Mouse (Mus musculus) inflammation-experienced regulatory T-cells, adult 6 months (primary cell): Measurements from ENCODE around the gene Batf2. TPM values are rescaled to one million over a fixed set of nuclear protein-coding genes. Genes with fewer than 3 reads are reported as not detected.

Source experiments
- polyA plus RNA-seq, 3 experiments: library from polyadenylated mRNA; unstranded; fragments of 100-300 nt; shearing (Covaris generic); gene quantifications; one replicate each; pipeline ENCODE4 v1.2.1; 2017

Gene Batf2
- polyA plus RNA-seq, 3 experiments from 2014 or later = not detected

Other genes starting within 250 kb of the Batf2 start
- gene Tigd3, start 246.8 kb upstream of the Batf2 start, polyA plus RNA-seq = 1 to 10 TPM in 1 of 3 experiments, under 1 TPM in 2; 0.36 to 1.1 (median 0.66) TPM
- gene Dpf2, start 228.0 kb upstream of the Batf2 start, polyA plus RNA-seq = 100 to 1,000 TPM; 157 to 198 (median 189) TPM
- gene Cdc42ep2, start 216.2 kb upstream of the Batf2 start, polyA plus RNA-seq = under 1 TPM in 2 of 3 experiments, not detected in 1; 0.32 to 0.52 TPM
- gene Pola2, start 176.8 kb upstream of the Batf2 start, polyA plus RNA-seq = 10 to 100 TPM; 14.2 to 20.4 (median 14.7) TPM
- not detected for gene Slc22a20, start 154.8 kb upstream of the Batf2 start, polyA plus RNA-seq
- gene Capn1, start 125.1 kb upstream of the Batf2 start, polyA plus RNA-seq = 10 to 100 TPM; 41.9 to 48.2 (median 44.7) TPM
- 10 to 100 TPM; 12.6 to 16.5 (median 16.2) TPM for gene Syvn1, start 94.4 kb upstream of the Batf2 start, polyA plus RNA-seq
- gene Mrpl49, start 83.2 kb upstream of the Batf2 start, polyA plus RNA-seq = 10 to 100 TPM; 36.6 to 40.3 (median 36.7) TPM
- gene Fau, start 83.1 kb upstream of the Batf2 start, polyA plus RNA-seq = 1,000 to 10,000 TPM; 1,798 to 3,866 (median 2,409) TPM
- gene Znhit2, start 79.8 kb upstream of the Batf2 start, polyA plus RNA-seq = 10 to 100 TPM in 1 of 3 experiments, 1 to 10 TPM in 2; 5.6 to 11.5 (median 9.4) TPM
- gene Tm7sf2, start 72.6 kb upstream of the Batf2 start, polyA plus RNA-seq = 1 to 10 TPM; 5.6 to 7.2 (median 6.9) TPM
- 10 to 100 TPM; 29.3 to 35.6 (median 31.5) TPM for gene Vps51, start 63.8 kb upstream of the Batf2 start, polyA plus RNA-seq
- not detected for gene Tmem262, start 61.0 kb upstream of the Batf2 start, polyA plus RNA-seq
- 1 to 10 TPM in 1 of 3 experiments, under 1 TPM in 1, not detected in 1; 0.77 to 1.1 TPM for gene Gm28374, start 58.7 kb upstream of the Batf2 start, polyA plus RNA-seq
- 10 to 100 TPM; 32.0 to 47.2 (median 36.9) TPM for gene Zfpl1, start 56.0 kb upstream of the Batf2 start, polyA plus RNA-seq
- 10 to 100 TPM in 1 of 3 experiments, 1 to 10 TPM in 2; 2.4 to 24.7 (median 4.4) TPM for gene Cdca5, start 56.0 kb upstream of the Batf2 start, polyA plus RNA-seq
- under 1 TPM in 1 of 3 experiments, not detected in 2; 0.48 TPM for gene AC131692.1, start 46.6 kb upstream of the Batf2 start, polyA plus RNA-seq
- gene Naaladl1, start 35.2 kb upstream of the Batf2 start, polyA plus RNA-seq = under 1 TPM in 1 of 3 experiments, not detected in 2; 0.33 TPM
- 1 to 10 TPM; 1.4 to 4.4 (median 3.3) TPM for gene Sac3d1, start 22.3 kb upstream of the Batf2 start, polyA plus RNA-seq
- 10 to 100 TPM; 17.2 to 21.8 (median 20.4) TPM for gene Snx15, start 12.7 kb upstream of the Batf2 start, polyA plus RNA-seq
- gene Arl2, start 565 bp downstream of the Batf2 start, polyA plus RNA-seq = 10 to 100 TPM; 14.3 to 31.0 (median 21.9) TPM
- gene Majin, start 43.4 kb downstream of the Batf2 start, polyA plus RNA-seq = under 1 TPM in 2 of 3 experiments, not detected in 1; 0.55 to 0.79 TPM
- not detected for gene Gpha2, start 85.4 kb downstream of the Batf2 start, polyA plus RNA-seq
- 1 to 10 TPM; 1.7 to 3.3 (median 2.2) TPM for gene Ppp2r5b, start 94.9 kb downstream of the Batf2 start, polyA plus RNA-seq
- gene Atg2a, start 100.7 kb downstream of the Batf2 start, polyA plus RNA-seq = 10 to 100 TPM in 2 of 3 experiments, 1 to 10 TPM in 1; 8.1 to 12.6 (median 11.5) TPM
- 10 to 100 TPM; 10.8 to 36.2 (median 11.4) TPM for gene Ehd1, start 135.7 kb downstream of the Batf2 start, polyA plus RNA-seq
- under 1 TPM; 0.15 to 0.36 (median 0.26) TPM for gene Cdc42bpg, start 165.5 kb downstream of the Batf2 start, polyA plus RNA-seq
- gene Men1, start 194.0 kb downstream of the Batf2 start, polyA plus RNA-seq = 10 to 100 TPM; 15.8 to 18.7 (median 16.3) TPM
- gene Map4k2, start 200.2 kb downstream of the Batf2 start, polyA plus RNA-seq = 100 to 1,000 TPM in 1 of 3 experiments, 10 to 100 TPM in 2; 68.4 to 105 (median 88.5) TPM
- gene Sf1, start 222.7 kb downstream of the Batf2 start, polyA plus RNA-seq = 10 to 100 TPM; 53.3 to 63.5 (median 59.1) TPM
- 1 to 10 TPM; 3.4 to 6.5 (median 5.7) TPM for gene Pygm, start 243.4 kb downstream of the Batf2 start, polyA plus RNA-seq